Mouse (Mus musculus): Measurements from ENCODE around the gene Heatr4. TPM values are rescaled to one million over a fixed set of nuclear protein-coding genes. Genes with fewer than 3 reads are reported as not detected.
A peak's percentile ranks its signal among the peaks of the same experiment; 100 is the strongest.
"Not testable (repeated sequence)": the region's sequence is repeated elsewhere in the genome, so short reads cannot be mapped to it uniquely, and the experiment has no call there.

Gene Heatr4
- polyA plus RNA-seq, 1 experiment from 2014 or later = not detected

GRCm38 (mm10) chr12:84020528-84020927 is 35.9 kb upstream of the Heatr4 start:
- not testable (repeated sequence) for H3K27me3 ChIP-seq (ENCODE audit: insufficient read depth, low read length); H3K9me3 ChIP-seq (ENCODE audit: low read length); H3K27ac ChIP-seq (ENCODE audit: low read length); H3K4me1 ChIP-seq (ENCODE audit: insufficient read depth, low read length); H3K4me3 ChIP-seq (ENCODE audit: low read length); H3K36me3 ChIP-seq (ENCODE audit: insufficient read depth, low read length); H3K9ac ChIP-seq (replicated peaks; ENCODE audit: low read length); H3K4me2 ChIP-seq (replicated peaks; ENCODE audit: low read depth, low read length)
- 17% methylated on average over 7 of the region's 7 CpGs for WGBS
- ATAC-seq (ENCODE audit: low FRiP score, low TSS enrichment) = peak; percentile 85

- no peak overlapping the region for H3K4me3 ChIP-seq (ENCODE audit: low read length)
- WGBS = 92% methylated on average over 7 of the region's 7 CpGs
- no peaks in the 10 kb centered on the region for H3K27me3 ChIP-seq (ENCODE audit: insufficient read depth, low read length)
- H3K9ac ChIP-seq (replicated peaks; ENCODE audit: low read length) = no peak overlapping the region
- H3K9me3 ChIP-seq (ENCODE audit: low read length) = no peaks in the 10 kb centered on the region
- no peak overlapping the region for H3K27ac ChIP-seq (ENCODE audit: low read length)
- peaks cover 13% of the 10 kb centered on the region; the same call in 1 of the 2 replicates for H3K36me3 ChIP-seq (ENCODE audit: insufficient read depth, low read length)
- no peak overlapping the region for H3K4me2 ChIP-seq (replicated peaks; ENCODE audit: low read depth, low read length)
- H3K4me1 ChIP-seq (ENCODE audit: insufficient read depth, low read length) = peaks cover 24% of the 10 kb centered on the region
- ATAC-seq (ENCODE audit: low FRiP score, low TSS enrichment) = no peak
These were observed 29.0 kb upstream of the Heatr4 start for GRCm38 (mm10) chr12:84013701-84014100.

DNA sequence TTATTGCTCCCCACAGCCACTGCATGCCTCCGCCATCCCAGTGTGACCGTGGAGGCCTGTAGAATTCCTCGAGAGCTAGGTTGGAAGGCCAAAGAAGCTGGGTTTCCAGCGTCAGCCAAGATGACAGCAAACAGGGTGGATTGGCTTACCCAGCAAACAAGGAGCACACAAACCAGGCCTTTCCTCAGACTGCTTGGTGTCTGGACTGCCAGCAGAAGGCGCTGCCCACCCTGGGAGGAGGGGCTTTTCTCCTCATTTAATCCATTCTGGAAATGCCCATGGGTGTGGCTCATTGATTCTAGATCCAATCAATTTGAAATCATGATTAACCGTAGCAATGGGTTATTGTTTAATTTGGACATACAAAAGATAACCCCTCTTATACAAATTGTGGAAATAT is 28.5 kb upstream of the Heatr4 start:
- Histone ChIP-seq H3K4me2 (replicated peaks; ENCODE audit: low read depth, low read length) (no peak overlapping the region), H3K9me3 (ENCODE audit: low read length) (no peaks in the 10 kb centered on the region), H3K27me3 (ENCODE audit: insufficient read depth, low read length) (no peaks in the 10 kb centered on the region), H3K4me1 (ENCODE audit: insufficient read depth, low read length) (peaks cover 28% of the 10 kb centered on the region), H3K36me3 (ENCODE audit: insufficient read depth, low read length) (peaks cover 13% of the 10 kb centered on the region; the same call in 1 of the 2 replicates), H3K9ac (replicated peaks; ENCODE audit: low read length) (no peak overlapping the region), H3K27ac (ENCODE audit: low read length) (no peak overlapping the region), H3K4me3 (ENCODE audit: low read length) (no peak overlapping the region)
- WGBS = 74% methylated on average over 6 of the region's 6 CpGs
- no peak for ATAC-seq (ENCODE audit: low FRiP score, low TSS enrichment)

DNA sequence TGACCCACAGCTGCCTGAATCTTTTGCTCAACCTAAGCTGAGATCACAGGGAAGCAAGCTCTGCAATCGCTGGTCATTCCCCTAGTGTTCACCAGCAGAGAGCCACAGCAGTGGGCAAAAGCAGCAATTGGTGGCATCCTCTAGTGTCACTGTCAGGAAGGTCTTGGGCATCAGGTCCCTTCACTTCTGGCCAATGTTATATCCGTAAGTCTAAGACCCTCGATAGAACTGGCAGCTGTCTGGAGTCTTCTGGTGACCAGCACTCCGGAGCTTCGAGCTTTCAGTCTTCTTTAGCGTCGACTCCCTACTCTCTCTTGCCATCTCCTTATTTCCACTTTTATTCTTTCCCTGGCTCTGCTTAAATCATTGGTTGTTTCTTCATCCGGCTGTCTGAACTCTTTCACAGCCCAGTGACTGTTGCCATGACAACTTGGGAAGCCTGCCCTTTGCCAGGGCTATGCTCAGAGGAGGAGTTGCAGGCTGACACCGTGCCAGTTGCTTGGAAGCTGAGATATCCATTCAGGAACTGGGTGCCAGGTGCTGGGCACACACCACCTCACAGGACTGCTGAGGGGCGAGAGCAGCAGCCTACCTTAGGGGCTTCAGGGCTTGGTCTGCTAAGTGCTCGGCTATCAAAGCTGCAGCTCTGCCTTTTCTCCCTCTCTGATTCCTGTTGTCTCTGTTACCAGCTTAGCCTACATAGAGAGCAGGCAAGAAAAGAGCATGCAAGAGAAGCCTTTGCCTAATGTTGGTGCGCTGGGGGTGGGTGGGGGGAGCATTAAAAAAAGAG is 26.8 kb upstream of the Heatr4 start:
- ATAC-seq (ENCODE audit: low FRiP score, low TSS enrichment) = peak; percentile 81
- 28% methylated on average over 12 of the region's 12 CpGs for WGBS
- peaks cover 9% of the 10 kb centered on the region; the same call in 1 of the 2 replicates for H3K36me3 ChIP-seq (ENCODE audit: insufficient read depth, low read length)
- peak overlapping the region; percentile 56 for H3K4me2 ChIP-seq (replicated peaks; ENCODE audit: low read depth, low read length)
- H3K27me3 ChIP-seq (ENCODE audit: insufficient read depth, low read length) = no peaks in the 10 kb centered on the region
- H3K4me3 ChIP-seq (ENCODE audit: low read length) = peak overlapping the region; percentile 19
- H3K27ac ChIP-seq (ENCODE audit: low read length) = peak overlapping the region; percentile 67
- peaks cover 28% of the 10 kb centered on the region for H3K4me1 ChIP-seq (ENCODE audit: insufficient read depth, low read length)
- H3K9ac ChIP-seq (replicated peaks; ENCODE audit: low read length) = 0 out of 2 replicates have a peak overlapping the region, but pooled peaks have one; percentile 23
- H3K9me3 ChIP-seq (ENCODE audit: low read length) = no peaks in the 10 kb centered on the region

GRCm38 (mm10) chr12:84010201-84010600 is 25.5 kb upstream of the Heatr4 start:
- Histone ChIP-seq H3K4me1 (ENCODE audit: insufficient read depth, low read length) (peaks cover 28% of the 10 kb centered on the region), H3K36me3 (ENCODE audit: insufficient read depth, low read length) (peaks cover 4% of the 10 kb centered on the region; the same call in 1 of the 2 replicates), H3K27me3 (ENCODE audit: insufficient read depth, low read length) (no peaks in the 10 kb centered on the region), H3K9me3 (ENCODE audit: low read length) (no peaks in the 10 kb centered on the region), H3K4me3 (ENCODE audit: low read length) (peak overlapping the region; percentile 52), H3K27ac (ENCODE audit: low read length) (0 out of 2 replicates have a peak overlapping the region, but pooled peaks have one; percentile 34), H3K4me2 (replicated peaks; ENCODE audit: low read depth, low read length) (peak overlapping the region; percentile 56), H3K9ac (replicated peaks; ENCODE audit: low read length) (peak overlapping the region; percentile 68)
- ATAC-seq (ENCODE audit: low FRiP score, low TSS enrichment) = no peak
- 61% methylated on average over 3 of the region's 3 CpGs for WGBS

GRCm38 (mm10) chr12:84009171-84009965 is 24.7 kb upstream of the Heatr4 start, which contains the start of gene Acot1:
Acot1 (plus strand) TSS chr12:84009490.
- H3K36me3 ChIP-seq (ENCODE audit: insufficient read depth, low read length); H3K9me3 ChIP-seq (ENCODE audit: low read length); H3K27me3 ChIP-seq (ENCODE audit: insufficient read depth, low read length): not testable (repeated sequence)
- peak within 1 kb of the TSS; percentile 56 for H3K4me2 ChIP-seq (replicated peaks; ENCODE audit: low read depth, low read length)
- H3K4me1 ChIP-seq (ENCODE audit: insufficient read depth, low read length) = peaks cover 28% of the 10 kb centered on the region
- ATAC-seq (ENCODE audit: low FRiP score, low TSS enrichment) = peak; percentile 97
- H3K27ac ChIP-seq (ENCODE audit: low read length) = peak within 1 kb of the TSS; percentile 68
- H3K9ac ChIP-seq (replicated peaks; ENCODE audit: low read length) = peak within 1 kb of the TSS; percentile 68
- 2% methylated on average over 50 of the region's 70 CpGs for WGBS
- H3K4me3 ChIP-seq (ENCODE audit: low read length) = peak within 1 kb of the TSS; percentile 52

DNA sequence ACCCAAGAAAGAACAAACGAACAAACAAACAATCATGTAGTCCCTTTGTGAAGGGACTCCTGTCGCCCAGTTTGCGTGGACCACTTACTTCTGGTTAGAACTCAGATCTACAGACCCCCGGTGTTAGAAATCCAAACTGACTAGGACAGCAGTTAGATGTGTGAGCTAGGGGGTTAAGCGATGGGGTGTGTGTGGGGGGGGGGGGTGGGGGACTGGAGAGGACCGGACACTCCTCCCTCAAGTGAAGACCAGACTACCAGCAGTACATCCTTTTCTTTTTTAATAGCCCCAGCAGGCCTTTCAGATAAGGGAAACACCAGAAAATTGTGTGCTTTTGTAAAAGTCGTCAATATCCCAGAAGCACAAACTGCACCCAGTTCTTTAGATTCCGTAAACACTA is 24.1 kb upstream of the Heatr4 start:
- Histone ChIP-seq H3K27ac (ENCODE audit: low read length) (peak overlapping the region; percentile 68), H3K36me3 (ENCODE audit: insufficient read depth, low read length) (no peaks in the 10 kb centered on the region), H3K9ac (replicated peaks; ENCODE audit: low read length) (peak overlapping the region; percentile 68), H3K9me3 (ENCODE audit: low read length) (no peaks in the 10 kb centered on the region), H3K27me3 (ENCODE audit: insufficient read depth, low read length) (no peaks in the 10 kb centered on the region), H3K4me1 (ENCODE audit: insufficient read depth, low read length) (peaks cover 28% of the 10 kb centered on the region), H3K4me3 (ENCODE audit: low read length) (peak overlapping the region; percentile 52), H3K4me2 (replicated peaks; ENCODE audit: low read depth, low read length) (peak overlapping the region; percentile 56)
- no peak for ATAC-seq (ENCODE audit: low FRiP score, low TSS enrichment)
- WGBS = 66% methylated on average over 8 of the region's 8 CpGs

GRCm38 (mm10) chr12:84008251-84008650 is 23.6 kb upstream of the Heatr4 start:
- WGBS = 83% methylated on average over 12 of the region's 12 CpGs

DNA sequence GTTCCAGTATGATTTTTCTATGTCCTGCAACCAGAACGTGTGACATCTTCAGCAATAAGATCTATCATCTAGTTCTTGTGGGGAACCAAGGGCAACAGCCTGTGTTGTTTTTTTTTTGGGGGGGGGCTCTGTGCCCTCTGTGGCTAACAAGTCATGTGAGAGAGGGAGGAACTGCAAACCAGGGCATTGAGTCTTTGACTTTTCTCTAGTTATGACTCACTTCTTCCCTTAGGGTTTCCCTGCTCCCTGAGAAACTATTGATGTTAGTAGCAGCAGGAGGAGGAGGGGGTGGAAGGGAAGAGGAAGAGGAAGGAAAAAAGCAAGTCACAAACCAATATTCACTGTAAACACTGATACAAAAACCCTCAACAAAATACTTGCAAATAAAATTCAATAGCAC is 19.2 kb upstream of the Heatr4 start:
- no peaks in the 10 kb centered on the region for H3K36me3 ChIP-seq (ENCODE audit: insufficient read depth, low read length)
- H3K9me3 ChIP-seq (ENCODE audit: low read length) = 0 out of 2 replicates have a peak, but pooled peaks cover 3% of the 10 kb centered on the region
- no peak overlapping the region for H3K4me2 ChIP-seq (replicated peaks; ENCODE audit: low read depth, low read length)
- no peak for ATAC-seq (ENCODE audit: low FRiP score, low TSS enrichment)
- WGBS = 67% methylated on average over 1 of the region's 1 CpGs
- no peak overlapping the region for H3K4me3 ChIP-seq (ENCODE audit: low read length)
- H3K27me3 ChIP-seq (ENCODE audit: insufficient read depth, low read length) = no peaks in the 10 kb centered on the region
- no peak overlapping the region for H3K9ac ChIP-seq (replicated peaks; ENCODE audit: low read length)
- peaks cover 14% of the 10 kb centered on the region for H3K4me1 ChIP-seq (ENCODE audit: insufficient read depth, low read length)
- H3K27ac ChIP-seq (ENCODE audit: low read length) = no peak overlapping the region

More at GRCm38 (mm10) chr12:84008251-84008650, 23.6 kb upstream of the Heatr4 start:
- no peak overlapping the region for H3K27ac ChIP-seq (ENCODE audit: low read length)
- no peaks in the 10 kb centered on the region for H3K27me3 ChIP-seq (ENCODE audit: insufficient read depth, low read length)
- H3K4me1 ChIP-seq (ENCODE audit: insufficient read depth, low read length) = peaks cover 28% of the 10 kb centered on the region
- no peaks in the 10 kb centered on the region for H3K36me3 ChIP-seq (ENCODE audit: insufficient read depth, low read length)
- H3K4me2 ChIP-seq (replicated peaks; ENCODE audit: low read depth, low read length) = no peak overlapping the region
- no peaks in the 10 kb centered on the region for H3K9me3 ChIP-seq (ENCODE audit: low read length)
- no peak for ATAC-seq (ENCODE audit: low FRiP score, low TSS enrichment)
- H3K4me3 ChIP-seq (ENCODE audit: low read length) = no peak overlapping the region
- no peak overlapping the region for H3K9ac ChIP-seq (replicated peaks; ENCODE audit: low read length)
